Mouse (Mus musculus): Measurements from ENCODE around the gene Grm5.
A peak's percentile ranks its signal among the peaks of the same experiment; 100 is the strongest.

DNA sequence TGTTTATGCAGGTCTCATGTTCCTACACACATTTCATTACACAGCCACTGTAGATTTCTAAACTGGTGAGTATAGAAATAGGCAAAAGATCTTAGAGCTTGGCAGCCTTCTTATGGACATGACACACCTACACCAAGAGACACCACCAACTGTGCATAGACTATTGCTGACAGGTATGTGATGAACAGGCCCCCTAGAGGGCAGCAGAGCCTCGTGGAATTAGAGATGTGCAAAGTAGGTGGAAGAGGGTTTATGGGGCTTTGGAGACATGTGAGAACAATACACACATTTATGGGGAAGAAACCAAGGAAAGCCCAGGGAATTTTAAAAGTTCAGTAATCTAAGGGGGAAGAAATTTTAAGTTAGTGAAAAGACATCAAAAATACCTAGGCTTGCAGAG lies 513.7 kb downstream of the Grm5 start:
- no peak for TF ChIP-seq EP300 (IDR thresholded peaks at IDR 0.05; ENCODE audit: low read depth)
- TF ChIP-seq CTCF (IDR thresholded peaks at IDR 0.05; ENCODE audit: low read depth) = peak; percentile 75
